Mouse (Mus musculus): Measurements from ENCODE around the gene Slx4ip. TPM values are rescaled to one million over a fixed set of nuclear protein-coding genes. Genes with fewer than 3 reads are reported as not detected.

Gene Slx4ip
- polyA plus RNA-seq, 1 experiment from 2014 or later: 5.6 TPM

- H3K4me3 ChIP-seq (replicated peaks; ENCODE audit: low read length): no peak overlapping the region
- ATAC-seq (ENCODE audit: insufficient read depth, low FRiP score): peak; percentile 59; the same call in 1 of the 2 replicates
- H3K9me3 ChIP-seq (replicated peaks; ENCODE audit: control insufficient read depth, low read length): no peaks in the 10 kb centered on the region
- 51% methylated on average over 11 of the region's 11 CpGs for WGBS
- H3K27ac ChIP-seq (ENCODE audit: low read length): peak overlapping the region; percentile 68
- H3K27me3 ChIP-seq (ENCODE audit: control insufficient read depth, insufficient read depth, low read length): no peaks in the 10 kb centered on the region
- peaks cover 34% of the 10 kb centered on the region for H3K4me1 ChIP-seq (ENCODE audit: control insufficient read depth, insufficient read depth, low read length)
- no peak overlapping the region for H3K4me2 ChIP-seq (ENCODE audit: low read depth, low read length)
- H3K36me3 ChIP-seq (ENCODE audit: control insufficient read depth, insufficient read depth, low read length): peaks cover 14% of the 10 kb centered on the region; the same call in 1 of the 2 replicates
- H3K9ac ChIP-seq (ENCODE audit: low read length): no peak overlapping the region
Observed at GRCm38 (mm10) chr2:137098269-137099035, 207.4 kb downstream of the Slx4ip start.

- Histone ChIP-seq H3K4me2 (ENCODE audit: low read depth, low read length) (no peak overlapping the region), H3K4me1 (ENCODE audit: control insufficient read depth, insufficient read depth, low read length) (peaks cover 34% of the 10 kb centered on the region), H3K27ac (ENCODE audit: low read length) (peak overlapping the region; percentile 68), H3K9me3 (replicated peaks; ENCODE audit: control insufficient read depth, low read length) (no peaks in the 10 kb centered on the region), H3K4me3 (replicated peaks; ENCODE audit: low read length) (no peak overlapping the region), H3K36me3 (ENCODE audit: control insufficient read depth, insufficient read depth, low read length) (peaks cover 14% of the 10 kb centered on the region; the same call in 1 of the 2 replicates), H3K27me3 (ENCODE audit: control insufficient read depth, insufficient read depth, low read length) (no peaks in the 10 kb centered on the region), H3K9ac (ENCODE audit: low read length) (no peak overlapping the region)
- 24% methylated on average over 6 of the region's 6 CpGs for WGBS
- no peak for ATAC-seq (ENCODE audit: insufficient read depth, low FRiP score)
Observed at GRCm38 (mm10) chr2:137099211-137099734, 208.3 kb downstream of the Slx4ip start.

- Histone ChIP-seq H3K4me1 (ENCODE audit: control insufficient read depth, insufficient read depth, low read length) (peaks cover 34% of the 10 kb centered on the region), H3K27me3 (ENCODE audit: control insufficient read depth, insufficient read depth, low read length) (no peaks in the 10 kb centered on the region), H3K4me3 (replicated peaks; ENCODE audit: low read length) (no peak overlapping the region), H3K4me2 (ENCODE audit: low read depth, low read length) (no peak overlapping the region), H3K9ac (ENCODE audit: low read length) (no peak overlapping the region), H3K36me3 (ENCODE audit: control insufficient read depth, insufficient read depth, low read length) (peaks cover 7% of the 10 kb centered on the region), H3K9me3 (replicated peaks; ENCODE audit: control insufficient read depth, low read length) (no peaks in the 10 kb centered on the region), H3K27ac (ENCODE audit: low read length) (peak overlapping the region; percentile 16; the same call in 1 of the 2 replicates)
- 44% methylated on average over 5 of the region's 5 CpGs for WGBS
- ATAC-seq (ENCODE audit: insufficient read depth, low FRiP score): no peak
Observed at GRCm38 (mm10) chr2:137101074-137101473, 210.1 kb downstream of the Slx4ip start.

- H3K36me3 ChIP-seq (ENCODE audit: control insufficient read depth, insufficient read depth, low read length): peaks cover 3% of the 10 kb centered on the region; the same call in 1 of the 2 replicates
- 71% methylated on average over 4 of the region's 4 CpGs for WGBS
- no peaks in the 10 kb centered on the region for H3K27me3 ChIP-seq (ENCODE audit: control insufficient read depth, insufficient read depth, low read length)
- H3K4me2 ChIP-seq (ENCODE audit: low read depth, low read length): no peak overlapping the region
- H3K4me1 ChIP-seq (ENCODE audit: control insufficient read depth, insufficient read depth, low read length): peaks cover 45% of the 10 kb centered on the region
- peak overlapping the region; percentile 81; the same call in 1 of the 2 replicates for H3K27ac ChIP-seq (ENCODE audit: low read length)
- ATAC-seq (ENCODE audit: insufficient read depth, low FRiP score): no peak
- no peak overlapping the region for H3K4me3 ChIP-seq (replicated peaks; ENCODE audit: low read length)
- 0 out of 2 replicates have a peak overlapping the region, but pooled peaks have one; percentile 17 for H3K9ac ChIP-seq (ENCODE audit: low read length)
- no peaks in the 10 kb centered on the region for H3K9me3 ChIP-seq (replicated peaks; ENCODE audit: control insufficient read depth, low read length)
Observed at GRCm38 (mm10) chr2:137107203-137107602, 216.2 kb downstream of the Slx4ip start.

GRCm38 (mm10) chr2:137107946-137108345, 216.9 kb downstream of the Slx4ip start:
- peak overlapping the region; percentile 81 for H3K27ac ChIP-seq (ENCODE audit: low read length)
- no peak overlapping the region for H3K9ac ChIP-seq (ENCODE audit: low read length)
- peaks cover 45% of the 10 kb centered on the region for H3K4me1 ChIP-seq (ENCODE audit: control insufficient read depth, insufficient read depth, low read length)
- no peaks in the 10 kb centered on the region for H3K9me3 ChIP-seq (replicated peaks; ENCODE audit: control insufficient read depth, low read length)
- H3K36me3 ChIP-seq (ENCODE audit: control insufficient read depth, insufficient read depth, low read length): peaks cover 3% of the 10 kb centered on the region; the same call in 1 of the 2 replicates
- 57% methylated on average over 8 of the region's 8 CpGs for WGBS
- no peak overlapping the region for H3K4me3 ChIP-seq (replicated peaks; ENCODE audit: low read length)
- no peaks in the 10 kb centered on the region for H3K27me3 ChIP-seq (ENCODE audit: control insufficient read depth, insufficient read depth, low read length)
- no peak for ATAC-seq (ENCODE audit: insufficient read depth, low FRiP score)
- no peak overlapping the region for H3K4me2 ChIP-seq (ENCODE audit: low read depth, low read length)

- Histone ChIP-seq H3K9me3 (replicated peaks; ENCODE audit: control insufficient read depth, low read length) (no peaks in the 10 kb centered on the region), H3K4me2 (ENCODE audit: low read depth, low read length) (peak overlapping the region; percentile 10; the same call in 1 of the 2 replicates), H3K9ac (ENCODE audit: low read length) (no peak overlapping the region), H3K36me3 (ENCODE audit: control insufficient read depth, insufficient read depth, low read length) (peaks cover 3% of the 10 kb centered on the region; the same call in 1 of the 2 replicates), H3K27ac (ENCODE audit: low read length) (peak overlapping the region; percentile 81; the same call in 1 of the 2 replicates), H3K4me1 (ENCODE audit: control insufficient read depth, insufficient read depth, low read length) (peaks cover 45% of the 10 kb centered on the region), H3K4me3 (replicated peaks; ENCODE audit: low read length) (no peak overlapping the region), H3K27me3 (ENCODE audit: control insufficient read depth, insufficient read depth, low read length) (no peaks in the 10 kb centered on the region)
- ATAC-seq (ENCODE audit: insufficient read depth, low FRiP score): no peak
- 63% methylated on average over 15 of the region's 15 CpGs for WGBS
Observed at GRCm38 (mm10) chr2:137109321-137110213, 218.5 kb downstream of the Slx4ip start.

GRCm38 (mm10) chr2:137110214-137110898, 219.3 kb downstream of the Slx4ip start:
- Histone ChIP-seq H3K9me3 (replicated peaks; ENCODE audit: control insufficient read depth, low read length) (no peaks in the 10 kb centered on the region), H3K27me3 (ENCODE audit: control insufficient read depth, insufficient read depth, low read length) (no peaks in the 10 kb centered on the region), H3K4me2 (ENCODE audit: low read depth, low read length) (peak overlapping the region; percentile 10; the same call in 1 of the 2 replicates), H3K27ac (ENCODE audit: low read length) (peak overlapping the region; percentile 48), H3K4me3 (replicated peaks; ENCODE audit: low read length) (no peak overlapping the region), H3K4me1 (ENCODE audit: control insufficient read depth, insufficient read depth, low read length) (peaks cover 45% of the 10 kb centered on the region), H3K9ac (ENCODE audit: low read length) (no peak overlapping the region), H3K36me3 (ENCODE audit: control insufficient read depth, insufficient read depth, low read length) (peaks cover 3% of the 10 kb centered on the region; the same call in 1 of the 2 replicates)
- WGBS: 56% methylated on average over 4 of the region's 4 CpGs
- ATAC-seq (ENCODE audit: insufficient read depth, low FRiP score): no peak

- WGBS: 19% methylated on average over 12 of the region's 12 CpGs
- no peaks in the 10 kb centered on the region for H3K9me3 ChIP-seq (replicated peaks; ENCODE audit: control insufficient read depth, low read length)
- H3K27ac ChIP-seq (ENCODE audit: low read length): peak overlapping the region; percentile 99
- H3K36me3 ChIP-seq (ENCODE audit: control insufficient read depth, insufficient read depth, low read length): no peaks in the 10 kb centered on the region
- no peak for ATAC-seq (ENCODE audit: insufficient read depth, low FRiP score)
- peaks cover 34% of the 10 kb centered on the region for H3K4me1 ChIP-seq (ENCODE audit: control insufficient read depth, insufficient read depth, low read length)
- H3K27me3 ChIP-seq (ENCODE audit: control insufficient read depth, insufficient read depth, low read length): no peaks in the 10 kb centered on the region
- H3K4me2 ChIP-seq (ENCODE audit: low read depth, low read length): peak overlapping the region; percentile 75
- peak overlapping the region; percentile 86 for H3K9ac ChIP-seq (ENCODE audit: low read length)
- H3K4me3 ChIP-seq (replicated peaks; ENCODE audit: low read length): peak overlapping the region; percentile 70
Observed at GRCm38 (mm10) chr2:137113288-137114061, 222.5 kb downstream of the Slx4ip start.

Data from stomach, embryonic 16.5 days (tissue).